16 mouse cellular contexts compared by ENCODE assay signal in genomic region chr6:18540396-18540795, GRCm38 (mm10). TPM values are rescaled to one million over a fixed set of nuclear protein-coding genes. Genes with fewer than 3 reads are reported as not detected.
"Had no signal": no experiment of that assay in that cellular context is flagged by ENCODE, and none has a peak within 500 bp of the region (broad histone marks: within the 10 kb centered on the region; RNA-seq: fewer than 3 reads in every experiment).

No protein-coding gene starts in this region.

- ATAC-seq: liver, embryonic 12.5 days had no signal

- H3K9ac ChIP-seq: kidney, embryonic 15.5 days; limb, embryonic 15.5 days; liver, embryonic 12.5 days; lung, embryonic 14.5 days; midbrain, embryonic 12.5 days; neural tube, embryonic 13.5 days; stomach, embryonic 15.5 days had no signal

- H3K9me3 ChIP-seq: kidney, embryonic 15.5 days; limb, embryonic 15.5 days; liver, embryonic 12.5 days; midbrain, embryonic 12.5 days; neural tube, embryonic 13.5 days; stomach, embryonic 15.5 days had no signal

- H3K4me2 ChIP-seq: kidney, embryonic 15.5 days; limb, embryonic 15.5 days; liver, embryonic 12.5 days; lung, embryonic 14.5 days; midbrain, embryonic 12.5 days; neural tube, embryonic 13.5 days; stomach, embryonic 15.5 days had no signal

- H3K27ac ChIP-seq: kidney, embryonic 15.5 days; left cerebral cortex, adult 2 months; limb, embryonic 15.5 days; liver, embryonic 12.5 days; midbrain, embryonic 12.5 days; neural tube, embryonic 13.5 days; stomach, embryonic 15.5 days had no signal

- H3K4me1 ChIP-seq: kidney, embryonic 15.5 days; limb, embryonic 15.5 days; liver, embryonic 12.5 days; midbrain, embryonic 12.5 days; stomach, embryonic 15.5 days had no signal

- H3K27me3 ChIP-seq: kidney, embryonic 15.5 days; limb, embryonic 15.5 days; liver, embryonic 12.5 days; midbrain, embryonic 12.5 days; neural tube, embryonic 13.5 days; stomach, embryonic 15.5 days had no signal

- H3K4me3 ChIP-seq: kidney, embryonic 15.5 days; left cerebral cortex, adult 2 months; limb, embryonic 15.5 days; liver, embryonic 12.5 days; midbrain, embryonic 12.5 days; neural tube, embryonic 13.5 days; stomach, embryonic 15.5 days had no signal

- H3K36me3 ChIP-seq: kidney, embryonic 15.5 days; limb, embryonic 15.5 days; liver, embryonic 12.5 days; midbrain, embryonic 12.5 days; neural tube, embryonic 13.5 days; stomach, embryonic 15.5 days had no signal

- DNase-seq: kidney, adult 2 months; kidney, postnatal 25 days; lung, embryonic 14.5 days; lung, postnatal 10 days; lung, postnatal 4 days; right cerebral cortex, postnatal 14 days; thymus, adult 2 months; thymus, postnatal 25 days had no signal

RNA-seq across cellular contexts. Expression of gene Cttnbp2, which starts 25.8 kb away (rescaled TPM):
- total RNA-seq: megakaryocyte, adult 5-6 weeks had no signal
